Mouse (Mus musculus): ENCODE results near the gene Dnajc5g.

The Dnajc5g gene

DNA sequence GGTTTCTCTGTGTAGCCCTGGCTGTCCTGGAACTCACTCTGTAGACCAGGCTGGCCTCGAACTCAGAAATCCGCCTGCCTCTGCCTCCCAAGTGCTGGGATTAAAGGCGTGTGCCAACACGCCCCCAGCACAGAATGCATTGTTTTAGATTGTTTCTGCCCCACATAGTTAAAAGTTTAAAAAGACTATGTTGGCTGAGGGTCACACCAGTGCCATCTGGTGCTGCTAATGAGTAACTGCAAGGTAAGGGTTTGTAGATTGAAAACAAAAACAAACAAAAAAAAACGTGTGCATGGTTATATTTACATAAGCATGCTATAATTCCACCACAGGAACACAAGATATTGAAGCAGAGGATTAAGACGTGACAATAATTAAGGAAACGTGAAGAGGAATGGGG is 4.7 kb downstream of the Dnajc5g start:
- DNase-seq, result no peak

DNA sequence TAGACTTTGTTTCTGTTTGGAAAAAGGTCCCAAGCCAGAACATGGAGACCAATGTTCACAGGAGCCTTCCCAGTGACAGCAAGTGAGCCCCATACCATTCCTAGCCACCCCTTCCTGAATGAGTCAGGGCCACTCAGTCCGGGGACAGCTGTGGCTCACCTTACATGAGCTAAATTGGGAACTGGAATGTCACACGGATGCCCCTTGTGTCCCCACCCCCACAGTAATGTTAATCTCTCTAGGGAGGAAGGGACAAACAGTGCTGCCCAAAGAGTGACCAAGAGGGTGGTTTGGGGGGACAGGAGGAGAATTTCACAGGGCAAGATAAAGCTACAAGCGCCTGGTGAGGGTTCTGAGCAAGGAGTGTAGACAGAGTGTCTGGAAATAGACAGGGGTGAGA is 10.3 kb downstream of the Dnajc5g start, which contains the start of gene Trim54:
Gene Trim54, plus strand, starts transcription at position 359 of the 400 bp plus-strand sequence.
- no peak for DNase-seq

DNA sequence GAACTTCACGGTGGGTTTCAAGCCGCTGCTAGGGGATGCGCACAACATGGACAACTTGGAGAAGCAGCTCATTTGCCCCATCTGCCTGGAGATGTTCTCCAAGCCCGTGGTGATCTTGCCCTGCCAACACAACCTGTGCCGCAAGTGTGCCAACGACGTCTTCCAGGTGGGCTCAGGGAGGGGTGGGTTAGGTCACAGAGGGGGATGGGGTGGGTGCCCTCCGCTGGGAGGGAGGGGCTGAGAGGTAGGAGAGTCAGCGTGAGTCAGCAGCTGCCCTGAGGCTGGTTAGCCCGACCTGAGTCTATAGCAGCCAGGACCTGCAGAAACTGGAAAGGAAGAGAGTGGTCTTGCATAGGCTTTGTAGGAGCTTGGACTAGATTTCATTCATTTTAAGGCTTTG is 10.8 kb downstream of the Dnajc5g start:
- no peak for DNase-seq

DNA sequence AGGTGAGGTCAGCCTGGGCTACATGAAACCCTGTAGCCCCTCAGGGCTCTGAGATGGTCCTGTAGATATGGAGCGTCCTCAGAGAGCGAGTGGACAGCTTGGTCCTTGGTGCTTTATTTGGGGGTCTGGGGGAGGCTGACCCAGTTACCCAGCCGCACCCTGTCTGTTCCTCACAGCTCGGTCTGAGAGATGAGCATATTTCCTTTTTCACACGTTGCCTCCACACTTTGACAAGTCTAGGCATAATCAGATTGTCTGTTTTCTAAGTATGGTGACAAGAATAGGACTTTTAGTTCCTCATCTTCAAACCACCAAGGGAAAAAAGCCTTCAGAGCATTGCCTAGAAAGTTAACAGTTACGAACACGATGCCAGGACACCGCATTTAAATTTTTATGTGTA is 15.0 kb downstream of the Dnajc5g start:
- DNase-seq, result no peak

DNA sequence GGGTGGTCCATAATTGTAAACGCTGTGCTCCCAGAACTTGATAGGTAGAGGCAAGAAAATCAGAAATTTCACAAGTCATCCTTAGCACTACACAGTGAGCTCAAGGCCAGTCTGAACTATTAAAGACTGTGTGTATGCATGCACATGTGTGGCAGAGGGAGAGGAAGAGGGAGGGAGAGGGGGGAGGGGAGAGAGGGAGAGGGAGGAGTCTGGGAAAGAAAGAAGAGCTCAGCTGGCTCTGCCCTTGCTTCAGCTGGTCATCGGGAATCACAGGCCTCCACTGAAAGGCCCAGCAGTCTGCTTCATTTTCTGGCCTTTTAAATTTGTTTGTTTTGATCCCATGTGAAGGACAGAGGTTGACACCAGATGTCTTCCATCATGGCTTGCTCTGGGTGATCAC is 17.4 kb downstream of the Dnajc5g start:
- DNase-seq, result no peak

DNA sequence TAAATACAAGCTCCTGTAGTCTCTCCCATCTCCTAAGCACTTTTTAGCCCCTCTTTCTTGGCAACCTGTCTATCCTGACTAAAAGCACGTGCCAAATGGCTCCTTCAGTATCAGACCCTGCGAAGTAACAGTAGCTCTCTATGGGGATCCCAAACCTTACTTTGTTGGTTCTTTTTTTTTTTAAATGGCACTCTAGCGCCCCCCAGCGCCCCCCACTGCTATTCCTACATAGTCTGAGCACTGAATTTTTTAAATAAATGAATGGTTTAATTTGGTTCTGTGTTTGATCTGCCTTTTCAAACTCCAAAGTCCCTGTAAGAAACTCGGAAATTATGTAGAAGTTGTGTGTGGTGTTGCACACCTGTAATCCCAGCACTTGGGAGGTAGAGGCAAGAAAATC is 20.0 kb downstream of the Dnajc5g start:
- DNase-seq, result no peak

DNA sequence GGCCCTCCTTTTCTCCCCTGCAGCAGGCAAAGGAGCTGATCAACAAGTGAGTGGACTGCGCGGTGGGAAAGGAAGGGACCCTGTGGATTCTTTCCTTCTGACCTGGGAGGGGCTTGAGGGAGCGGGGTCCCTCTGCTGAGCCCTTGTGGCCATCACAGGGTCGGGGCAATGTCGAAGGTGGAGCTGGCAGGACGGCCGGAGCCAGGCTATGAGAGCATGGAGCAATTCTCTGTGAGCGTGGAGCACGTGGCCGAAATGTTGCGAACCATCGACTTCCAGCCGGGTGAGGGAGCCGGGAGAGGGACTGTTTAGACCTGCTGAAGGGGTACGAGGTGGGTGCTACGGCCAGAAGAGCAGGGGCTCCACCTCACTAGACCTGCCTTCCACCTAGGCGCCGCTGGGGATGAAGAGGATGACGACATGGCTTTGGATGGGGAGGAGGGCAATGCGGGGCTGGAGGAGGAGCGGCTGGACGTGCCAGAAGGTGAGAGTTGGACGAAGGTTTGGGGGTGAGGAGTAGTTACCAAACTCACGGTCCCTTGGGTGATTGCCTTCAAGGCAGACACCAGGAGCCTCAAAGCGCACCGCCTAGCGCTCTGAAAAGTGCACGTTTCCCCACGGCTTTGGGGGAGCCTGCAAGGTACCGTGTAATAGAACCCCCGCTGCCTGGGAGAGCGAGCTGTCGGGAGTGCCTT is 30.8 kb downstream of the Dnajc5g start:
- no peak for DNase-seq

DNA sequence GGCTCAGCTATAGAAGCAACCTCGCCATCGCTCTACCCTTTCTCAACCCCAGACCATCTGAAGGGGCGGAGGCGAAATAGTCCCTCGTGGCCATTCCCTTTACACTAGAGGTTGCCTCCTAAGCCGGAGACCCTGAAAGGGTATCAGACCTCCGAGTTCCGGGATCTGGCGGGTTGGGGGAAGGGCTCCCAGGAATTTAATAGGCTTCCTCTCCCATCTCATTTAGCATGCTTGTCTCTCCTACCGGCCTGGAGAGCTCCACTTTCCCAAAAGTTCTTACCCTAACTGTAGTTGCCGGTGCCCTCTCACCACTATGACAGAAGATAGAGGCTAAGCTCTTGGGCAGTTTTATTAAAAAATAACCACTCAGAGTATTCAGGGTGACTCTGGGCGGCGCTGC is 31.6 kb downstream of the Dnajc5g start:
- DNase-seq, result no peak

DNA sequence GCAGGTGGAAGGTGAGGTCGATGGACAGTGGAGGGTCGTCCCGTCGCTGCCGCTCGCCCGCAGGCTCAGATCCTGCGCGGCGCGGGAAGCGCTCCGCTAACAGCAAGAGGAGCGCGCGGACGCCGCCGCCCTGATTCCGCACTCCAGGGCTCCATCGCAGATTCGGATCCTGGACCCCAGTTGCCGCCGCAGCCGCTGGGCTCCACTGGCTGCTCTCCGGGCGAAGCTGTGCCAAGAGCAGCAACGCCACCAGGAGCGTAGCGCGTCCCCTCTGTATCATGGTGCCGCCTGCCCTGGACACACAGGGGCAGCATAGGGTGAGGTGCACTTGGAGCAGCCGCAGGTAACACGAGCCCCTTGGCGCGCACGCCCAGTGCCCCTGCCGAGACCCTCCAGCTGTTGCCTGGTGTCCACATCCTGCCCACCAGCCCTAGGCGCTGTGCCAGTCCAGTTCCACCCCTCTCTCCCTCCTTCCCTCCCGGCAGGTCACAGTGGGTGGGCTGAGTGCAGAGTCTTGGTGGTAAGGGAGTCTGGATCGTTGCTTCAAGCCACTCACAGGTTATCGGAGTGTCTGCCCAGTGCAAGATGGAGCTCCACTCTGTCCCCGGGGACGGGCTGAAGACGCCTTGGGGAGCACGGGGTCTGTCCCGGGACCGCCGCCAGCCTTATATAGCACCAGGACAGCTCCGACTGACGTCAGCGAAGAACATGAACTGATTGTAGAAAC is 32.3 kb downstream of the Dnajc5g start, which contains the start of gene Ucn:
Gene Ucn, minus strand, starts transcription at position 589 of the 727 bp plus-strand sequence.
- no peak for DNase-seq

DNA sequence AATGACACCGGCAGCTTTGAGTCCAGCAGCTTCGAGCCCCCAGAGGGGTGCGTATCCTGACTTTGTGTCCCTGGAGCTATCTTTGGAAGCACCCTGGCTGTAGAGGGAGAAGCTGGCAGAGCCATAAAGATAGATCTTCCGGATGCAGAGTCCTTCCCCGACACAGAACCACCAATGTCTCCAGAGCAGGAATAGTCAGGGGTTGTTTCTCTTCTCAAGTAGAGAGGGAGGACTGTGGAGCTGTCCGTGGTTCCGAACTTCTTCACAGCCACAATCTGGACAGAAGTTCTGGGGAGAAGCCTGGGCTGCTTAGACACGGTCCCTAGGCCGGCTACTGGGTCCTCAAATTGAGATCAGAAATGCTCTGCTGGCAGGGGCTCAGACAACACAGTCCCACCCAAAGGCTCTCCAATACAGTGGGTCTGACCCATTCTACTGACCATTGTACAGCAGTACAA is 32.9 kb downstream of the Dnajc5g start:
- no peak for DNase-seq

DNA sequence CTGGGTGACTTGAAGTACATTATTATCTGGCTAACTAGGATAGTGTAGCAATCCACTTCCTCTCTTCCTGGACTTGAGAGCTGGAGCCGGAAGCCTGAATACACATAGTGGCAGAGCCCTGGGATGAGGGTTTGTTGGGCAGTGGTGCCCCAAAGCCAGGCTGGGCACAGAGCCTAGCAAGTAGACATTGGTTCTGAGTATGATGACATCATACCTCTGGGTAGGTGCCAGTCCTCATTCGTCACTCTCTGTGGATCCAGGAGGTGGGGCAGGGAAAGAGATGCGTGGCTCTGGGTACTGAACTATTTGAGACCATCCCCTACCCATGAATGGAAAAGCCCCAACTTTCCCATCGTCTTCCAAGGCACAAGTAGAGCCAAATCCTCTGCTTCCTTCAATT is 43.7 kb downstream of the Dnajc5g start:
- peak; percentile 31 for DNase-seq

DNA sequence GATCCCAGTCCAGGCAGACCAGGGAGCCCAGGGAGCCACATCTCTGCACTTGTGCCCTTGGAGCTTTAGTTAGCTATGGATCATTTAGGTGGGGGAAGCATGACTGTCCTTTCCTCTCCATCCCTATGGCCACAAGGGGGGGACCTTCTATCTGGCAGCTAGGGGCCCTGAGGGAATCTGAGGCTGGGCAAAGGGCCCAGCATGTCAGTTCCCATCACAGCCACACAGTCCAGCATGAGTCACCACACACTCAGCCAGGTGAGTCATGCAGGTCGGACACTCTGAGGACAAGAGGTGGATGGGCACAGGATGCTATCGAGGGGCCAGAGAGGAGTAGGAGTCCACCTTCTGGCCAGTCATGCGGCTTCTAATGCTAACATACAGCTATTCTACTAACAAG is 45.7 kb downstream of the Dnajc5g start:
- DNase-seq, result peak; percentile 68

DNA sequence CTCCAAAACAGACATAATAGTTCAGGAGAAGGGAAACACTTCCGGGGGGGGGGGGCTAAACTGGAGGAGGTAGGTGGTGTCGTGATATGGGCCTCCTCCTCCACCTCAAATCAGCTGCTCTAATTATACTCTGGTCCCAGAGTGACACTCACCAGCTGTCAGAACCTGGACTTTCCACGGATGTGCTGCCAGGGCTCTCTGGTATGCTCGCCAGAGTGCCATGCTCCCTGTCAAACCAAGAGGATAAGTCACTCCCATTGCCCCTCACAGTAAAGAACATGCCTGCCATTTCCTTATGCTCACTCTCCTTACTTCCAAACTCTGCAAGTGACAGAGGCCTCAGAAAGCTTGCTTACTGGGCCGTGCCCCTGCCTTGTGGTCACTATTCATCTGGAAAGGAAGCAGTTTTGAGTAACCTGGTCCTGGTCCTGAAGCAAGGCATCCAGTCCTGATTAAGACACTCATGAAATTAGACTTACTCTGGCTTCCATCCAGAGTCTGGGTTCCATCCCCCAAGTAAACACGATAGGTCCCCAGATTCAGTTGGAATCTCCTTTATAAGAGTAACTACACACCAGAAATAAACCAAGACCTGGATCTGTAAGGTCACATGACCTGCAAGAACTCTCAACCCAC is 47.5 kb downstream of the Dnajc5g start:
- no peak for DNase-seq

DNA sequence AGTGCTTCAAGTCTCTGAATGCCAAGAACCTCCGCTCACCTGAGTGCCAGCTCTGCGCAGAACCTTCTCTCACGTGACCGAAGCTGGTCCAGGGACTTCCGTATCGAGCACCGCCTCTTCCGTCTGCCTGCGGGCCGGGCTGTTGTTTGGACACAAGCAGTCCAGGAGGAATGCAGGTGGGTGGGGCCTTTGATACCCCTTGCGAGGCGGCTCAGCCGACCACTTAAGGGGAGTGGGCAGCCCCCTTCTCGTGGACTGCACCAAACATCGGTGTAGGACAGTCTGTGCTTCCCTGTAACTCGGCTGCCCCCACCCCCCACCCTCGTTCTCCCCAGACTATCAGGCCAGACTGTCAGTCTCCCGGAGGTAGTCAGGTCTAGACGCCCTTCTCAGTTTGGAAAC is 48.1 kb downstream of the Dnajc5g start, which contains the start of gene Mpv17:
Gene Mpv17, minus strand, starts transcription at position 100 of the 402 bp plus-strand sequence.
- DNase-seq, result peak; percentile 90
